Mouse (Mus musculus) urinary bladder, postnatal 10 days (tissue): ENCODE data around the gene Cask.

Experiments
- DNase-seq: peaks from one replicate; pipeline ENCODE4 v3.0.0; 2022; ENCODE audit warnings: low spot score

Cask gene

GRCm38 (mm10) chrX:13720296-13720829, 130.8 kb downstream of the Cask start:
- no peak for DNase-seq

- DNase-seq = no peak
Measured at GRCm38 (mm10) chrX:13718283-13718682, 132.9 kb downstream of the Cask start.

- no peak for DNase-seq
Measured at GRCm38 (mm10) chrX:13716796-13717569, 134.2 kb downstream of the Cask start.

- no peak for DNase-seq
Measured at GRCm38 (mm10) chrX:13710174-13710573, 141.0 kb downstream of the Cask start.

GRCm38 (mm10) chrX:13705051-13705450, 146.1 kb downstream of the Cask start:
- DNase-seq = no peak

- no peak for DNase-seq
Measured at GRCm38 (mm10) chrX:13700681-13701080, 150.5 kb downstream of the Cask start.

- no peak for DNase-seq
Measured at GRCm38 (mm10) chrX:13691865-13692264, 159.3 kb downstream of the Cask start.

- DNase-seq = no peak
Measured at GRCm38 (mm10) chrX:13688356-13688755, 162.8 kb downstream of the Cask start.

GRCm38 (mm10) chrX:13686589-13686988, 164.6 kb downstream of the Cask start:
- no peak for DNase-seq

- DNase-seq = no peak
Measured at GRCm38 (mm10) chrX:13681748-13682147, 169.4 kb downstream of the Cask start.

GRCm38 (mm10) chrX:13673001-13673400, 178.2 kb downstream of the Cask start:
- no peak for DNase-seq

GRCm38 (mm10) chrX:13670342-13670741, 180.8 kb downstream of the Cask start:
- no peak for DNase-seq

GRCm38 (mm10) chrX:13668867-13669266, 182.3 kb downstream of the Cask start:
- DNase-seq = no peak

GRCm38 (mm10) chrX:13661063-13661462, 190.1 kb downstream of the Cask start, which contains the start of gene Gpr82:
Gene Gpr82 (plus strand): TSS chrX:13661363.
- DNase-seq = no peak

GRCm38 (mm10) chrX:13659201-13659890, 191.8 kb downstream of the Cask start:
- DNase-seq = no peak

- DNase-seq = no peak
Measured at GRCm38 (mm10) chrX:13658616-13659140, 192.5 kb downstream of the Cask start.

GRCm38 (mm10) chrX:13656721-13657120, 194.4 kb downstream of the Cask start:
- DNase-seq = no peak

GRCm38 (mm10) chrX:13655906-13656305, 195.3 kb downstream of the Cask start:
- no peak for DNase-seq

GRCm38 (mm10) chrX:13655005-13655421, 196.2 kb downstream of the Cask start:
- no peak for DNase-seq

- no peak for DNase-seq
Measured at GRCm38 (mm10) chrX:13652291-13652690, 198.9 kb downstream of the Cask start.

GRCm38 (mm10) chrX:13651889-13652288, 199.3 kb downstream of the Cask start:
- no peak for DNase-seq

- no peak for DNase-seq
Measured at GRCm38 (mm10) chrX:13638894-13639293, 212.3 kb downstream of the Cask start.

- no peak for DNase-seq
Measured at GRCm38 (mm10) chrX:13636398-13636797, 214.8 kb downstream of the Cask start.
